Mouse (Mus musculus) liver, embryonic 14.5 days (tissue): ENCODE measurements around the gene Pigv. TPM values are rescaled to one million over a fixed set of nuclear protein-coding genes. Genes with fewer than 3 reads are reported as not detected.

Source experiments
- ATAC-seq: fragments of 200-750 bp; cut with Nextera tagmentation; 2 replicates; pipeline ENCODE4 v1.8.0; 2017; ENCODE audit warnings: moderate number of reproducible peaks, mild to moderate bottlenecking, moderate library complexity; ENCODE audit not compliant: insufficient read depth
- DNase-seq, 3 experiments: peaks; one replicate each; pipeline ENCODE4 v3.0.0-alpha.2; 2012 to 2013; ENCODE audit warnings: low read depth in 3 of 3, low spot score in 3 of 3
- H3K27ac ChIP-seq: fragments of 300-500 bp; sonication (generic); 2 replicates; pipeline ENCODE4 v1.5.1; 2014; ENCODE audit warnings: moderate library complexity, mild to moderate bottlenecking, control low read depth, inconsistent platforms
- H3K27me3 ChIP-seq: fragments of 300-500 bp; sonication (generic); 2 replicates; pipeline ENCODE4 v1.6.1; 2014; ENCODE audit warnings: mild to moderate bottlenecking, low read length, moderate library complexity; ENCODE audit not compliant: control insufficient read depth, insufficient read depth
- H3K36me3 ChIP-seq: fragments of 300-500 bp; sonication (generic); replicated peaks from 2 replicates; pipeline ENCODE4 v1.6.1; 2014; ENCODE audit warnings: low read depth; ENCODE audit not compliant: control insufficient read depth, insufficient read depth
- H3K4me1 ChIP-seq, 2 experiments: fragments of 200-500 bp in 1 of 2; fragments of 300-500 bp in 1 of 2; sonication (generic) in 1 of 2; replicated peaks; 2 replicates each; pipeline ENCODE4 v1.6.1; 2012 to 2014; ENCODE audit warnings: antibody characterized with exemption in 1 of 2, inconsistent platforms in 1 of 2, low read length in 1 of 2; ENCODE audit not compliant: control insufficient read depth in 2 of 2, insufficient read depth in 2 of 2
- H3K4me2 ChIP-seq: fragments of 300-500 bp; sonication (generic); 2 replicates; pipeline ENCODE4 v1.6.1; 2014; ENCODE audit warnings: low read depth, mild to moderate bottlenecking, control low read depth, moderate library complexity
- H3K4me3 ChIP-seq, 2 experiments: fragments of 200-500 bp in 1 of 2; fragments of 300-500 bp in 1 of 2; sonication (generic) in 1 of 2; 2 replicates each; pipeline ENCODE4 v1.5.1; 2012 to 2014; ENCODE audit warnings: low read depth in 2 of 2, low read length in 2 of 2, mild to moderate bottlenecking in 2 of 2, control low read depth in 1 of 2, inconsistent platforms in 1 of 2, moderate library complexity in 1 of 2; ENCODE audit not compliant: insufficient read depth in 1 of 2
- H3K9ac ChIP-seq: fragments of 300-500 bp; sonication (generic); replicated peaks from 2 replicates; pipeline ENCODE4 v1.6.1; 2014; ENCODE audit warnings: mild to moderate bottlenecking, control low read depth, moderate library complexity
- H3K9me3 ChIP-seq: fragments of 300-500 bp; sonication (generic); 2 replicates; pipeline ENCODE4 v1.6.1; 2016; ENCODE audit warnings: low read length, mixed read lengths; ENCODE audit not compliant: control insufficient read depth
- CTCF ChIP-seq: IDR thresholded peaks from 2 replicates; pipeline ENCODE4 v1.5.1; 2016; ENCODE audit warnings: antibody characterized with exemption, low read depth, control low read depth
- EP300 ChIP-seq: IDR thresholded peaks from 2 replicates; pipeline ENCODE4 v1.6.1; 2016; ENCODE audit warnings: antibody characterized with exemption, low read depth
- WGBS: fragments of 180-500 bp; shearing (Covaris S2); extraction: QIAGEN DNeasy Blood & Tissue Kit; methylation state at CpG from one replicate; pipeline ENCODE4 v1.1.7; 2014; ENCODE audit not compliant: insufficient replicate concordance; 5-methylcytosine and 5-hydroxymethylcytosine counted together
- polyA plus RNA-seq, 2 experiments: library from polyadenylated mRNA; depleted of rRNA in 1 of 2; stranded (reverse) in 1 of 2; unstranded in 1 of 2; fragments of >200 nt; fragmentation: Nextera tagmentation in 1 of 2; extraction: Ambion mirVana in 1 of 2; gene quantifications; 2 replicates each; pipeline versions ENCODE4 v1.2.1 to v1.2.3; 2012 to 2014

The Pigv gene
- polyA plus RNA-seq, 2 experiments: 3.1 to 3.3 TPM

GRCm38 (mm10) chr4:133695363-133695762 lies 22.9 kb upstream of the Pigv start:
- no peak overlapping the region for H3K27ac ChIP-seq
- no peak for ATAC-seq

GRCm38 (mm10) chr4:133690252-133690651 lies 17.8 kb upstream of the Pigv start:
- WGBS: 47% methylated on average over 5 of the region's 5 CpGs
- no peak for ATAC-seq
- DNase-seq: no peak

More at GRCm38 (mm10) chr4:133695363-133695762, 22.9 kb upstream of the Pigv start:
- Histone ChIP-seq H3K36me3 (peaks cover 63% of the 10 kb centered on the region), H3K9me3 (no peaks in the 10 kb centered on the region), H3K4me2 (no peak overlapping the region), H3K9ac (no peak overlapping the region), H3K27me3 (no peaks in the 10 kb centered on the region), H3K4me1 (no peaks in the 10 kb centered on the region), H3K4me3 (no peak overlapping the region)
- WGBS: 74% methylated on average over 3 of the region's 3 CpGs
- no peak for DNase-seq
- no peak for TF ChIP-seq EP300
- TF ChIP-seq CTCF: no peak

GRCm38 (mm10) chr4:133688417-133689067 lies 16.1 kb upstream of the Pigv start:
- no peak for DNase-seq
- H3K9ac ChIP-seq: no peak overlapping the region
- H3K4me2 ChIP-seq: no peak overlapping the region
- TF ChIP-seq CTCF (no peak), EP300 (no peak)
- 86% methylated on average over 7 of the region's 7 CpGs for WGBS
- H3K4me3 ChIP-seq: no peak overlapping the region
- H3K9me3 ChIP-seq: no peaks in the 10 kb centered on the region
- H3K4me1 ChIP-seq: no peaks in the 10 kb centered on the region
- H3K36me3 ChIP-seq: peaks cover 98% of the 10 kb centered on the region
- no peak overlapping the region for H3K27ac ChIP-seq
- no peak for ATAC-seq
- no peaks in the 10 kb centered on the region for H3K27me3 ChIP-seq

More at GRCm38 (mm10) chr4:133690252-133690651, 17.8 kb upstream of the Pigv start:
- Histone ChIP-seq H3K27me3 (no peaks in the 10 kb centered on the region), H3K4me3 (no peak overlapping the region), H3K9ac (no peak overlapping the region), H3K4me1 (no peaks in the 10 kb centered on the region), H3K36me3 (peaks cover 98% of the 10 kb centered on the region), H3K9me3 (no peaks in the 10 kb centered on the region), H3K4me2 (no peak overlapping the region), H3K27ac (no peak overlapping the region)
- TF ChIP-seq EP300 (no peak), CTCF (no peak)

GRCm38 (mm10) chr4:133687126-133687525 lies 14.7 kb upstream of the Pigv start:
- no peaks in the 10 kb centered on the region for H3K27me3 ChIP-seq
- no peak for ATAC-seq
- no peak overlapping the region for H3K4me3 ChIP-seq
- no peaks in the 10 kb centered on the region for H3K9me3 ChIP-seq
- H3K4me1 ChIP-seq: peaks cover 0 to 2% of the 10 kb centered on the region in 2 experiments; a peak in 1 of 4 replicates
- no peak for DNase-seq
- H3K36me3 ChIP-seq: peaks cover 96% of the 10 kb centered on the region
- H3K9ac ChIP-seq: no peak overlapping the region
- 85% methylated on average over 5 of the region's 5 CpGs for WGBS
- no peak overlapping the region for H3K27ac ChIP-seq
- no peak for TF ChIP-seq CTCF
- no peak for TF ChIP-seq EP300
- H3K4me2 ChIP-seq: no peak overlapping the region

GRCm38 (mm10) chr4:133686512-133686911 lies 14.1 kb upstream of the Pigv start:
- H3K9ac ChIP-seq: no peak overlapping the region
- H3K27ac ChIP-seq: no peak overlapping the region
- ATAC-seq (no peak), DNase-seq (no peak)
- H3K36me3 ChIP-seq: peaks cover 96% of the 10 kb centered on the region
- H3K4me2 ChIP-seq: no peak overlapping the region
- no peaks in the 10 kb centered on the region for H3K9me3 ChIP-seq
- 88% methylated on average over 11 of the region's 11 CpGs for WGBS
- H3K27me3 ChIP-seq: no peaks in the 10 kb centered on the region
- peaks cover 0 to 2% of the 10 kb centered on the region in 2 experiments; a peak in 1 of 4 replicates for H3K4me1 ChIP-seq
- H3K4me3 ChIP-seq: no peak overlapping the region
- no peak for TF ChIP-seq CTCF
- TF ChIP-seq EP300: no peak
